Mouse (Mus musculus): ENCODE results near the gene Tek.

The Tek gene

GRCm38 (mm10) chr4:94826891-94827290 is 87.8 kb downstream of the Tek start:
- no peak for DNase-seq

- DNase-seq = no peak
Observed at GRCm38 (mm10) chr4:94827429-94827828, 88.3 kb downstream of the Tek start.

- DNase-seq = no peak
Observed at GRCm38 (mm10) chr4:94829924-94830386, 90.9 kb downstream of the Tek start.

- no peak for DNase-seq
Observed at GRCm38 (mm10) chr4:94837061-94837460, 98.0 kb downstream of the Tek start.

- no peak for DNase-seq
Observed at GRCm38 (mm10) chr4:94853301-94853700, 114.2 kb downstream of the Tek start.

- DNase-seq = no peak
Observed at GRCm38 (mm10) chr4:94854270-94854669, 115.2 kb downstream of the Tek start.

GRCm38 (mm10) chr4:94855201-94855600 is 116.1 kb downstream of the Tek start:
- no peak for DNase-seq

GRCm38 (mm10) chr4:94900744-94901143 is 161.7 kb downstream of the Tek start:
- no peak for DNase-seq

- no peak for DNase-seq
Observed at GRCm38 (mm10) chr4:94901780-94902179, 162.7 kb downstream of the Tek start.

Data from right cerebral cortex, postnatal 25 days (tissue).